10 mouse cellular contexts compared by ENCODE assay signal in the genomic region with DNA sequence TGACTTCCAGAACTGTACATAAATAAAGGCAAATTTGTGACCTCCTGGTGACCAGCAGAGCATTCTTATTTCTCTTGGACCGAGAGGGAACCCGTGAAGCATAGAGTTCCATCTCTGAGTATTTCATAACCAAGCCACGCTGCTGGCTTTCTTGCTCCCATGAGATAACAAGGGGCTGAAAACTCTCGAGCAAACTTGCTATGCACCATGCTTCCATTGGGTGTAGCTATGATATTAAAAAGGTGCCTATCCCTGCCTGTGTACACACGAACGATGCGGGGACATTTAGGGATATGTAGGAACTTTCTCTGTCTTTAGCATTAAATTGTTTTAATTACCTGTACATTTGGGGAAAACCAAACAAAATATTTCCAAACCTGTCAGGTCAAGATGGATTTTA.
DNase-seq lines count a peak whose midpoint lies in the region; ATAC-seq and TF ChIP-seq lines count a peak whose summit lies in the region.
"Had no signal": no experiment of that assay in that cellular context is flagged by ENCODE, and none has a peak within 500 bp of the region (broad histone marks: within the 10 kb centered on the region; RNA-seq: fewer than 3 reads in every experiment).

No protein-coding gene starts in this region.

- intact Hi-C loops in heart, postnatal 10 days (cut with DNase I) = no loop called here

- no peak for TF ChIP-seq EP300 in lung, postnatal 0 days (IDR thresholded peaks at IDR 0.05)

- peak; percentile 61 for TF ChIP-seq CTCF in hindbrain, postnatal 0 days (IDR thresholded peaks at IDR 0.05; ENCODE audit: low read depth)
- peak; percentile 50 for TF ChIP-seq CTCF in lung, postnatal 0 days (IDR thresholded peaks at IDR 0.05)

- no peak overlapping the region for H3K4me3 ChIP-seq in hindbrain, postnatal 0 days (ENCODE audit: low read length)
- no peak overlapping the region for H3K4me3 ChIP-seq in hindbrain, embryonic 12.5 days
- no peak overlapping the region for H3K4me3 ChIP-seq in lung, postnatal 0 days (ENCODE audit: low read depth, low read length)
- H3K4me3 ChIP-seq: forebrain, embryonic 15.5 days had no signal

- no peak overlapping the region for H3K4me2 ChIP-seq in hindbrain, postnatal 0 days (ENCODE audit: low read depth, low read length)
- no peak overlapping the region for H3K4me2 ChIP-seq in hindbrain, embryonic 12.5 days (replicated peaks)
- no peak overlapping the region for H3K4me2 ChIP-seq in lung, postnatal 0 days (replicated peaks; ENCODE audit: low read depth, low read length)
- H3K4me2 ChIP-seq: forebrain, embryonic 15.5 days had no signal

- ATAC-seq in hindbrain, postnatal 0 days = no peak
- no peak for ATAC-seq in hindbrain, embryonic 12.5 days (ENCODE audit: low FRiP score)
- no peak for ATAC-seq in lung, postnatal 0 days
- ATAC-seq: inflammation-experienced regulatory T-cells, adult 6 months had no signal

- no peaks in the 10 kb centered on the region for H3K36me3 ChIP-seq in hindbrain, postnatal 0 days (ENCODE audit: insufficient read depth, low read length)
- H3K36me3 ChIP-seq in hindbrain, embryonic 12.5 days = no peaks in the 10 kb centered on the region
- H3K36me3 ChIP-seq in lung, postnatal 0 days (ENCODE audit: insufficient read depth, low read length) = no peaks in the 10 kb centered on the region
- H3K36me3 ChIP-seq: forebrain, embryonic 15.5 days had no signal

- H3K27me3 ChIP-seq in hindbrain, postnatal 0 days (ENCODE audit: insufficient read depth, low read length) = no peaks in the 10 kb centered on the region
- no peaks in the 10 kb centered on the region for H3K27me3 ChIP-seq in hindbrain, embryonic 12.5 days
- no peaks in the 10 kb centered on the region for H3K27me3 ChIP-seq in lung, postnatal 0 days (replicated peaks; ENCODE audit: insufficient read depth, low read length)

- H3K9ac ChIP-seq in hindbrain, postnatal 0 days (replicated peaks; ENCODE audit: low read length) = no peak overlapping the region
- H3K9ac ChIP-seq in hindbrain, embryonic 12.5 days = no peak overlapping the region
- H3K9ac ChIP-seq in lung, postnatal 0 days (replicated peaks; ENCODE audit: low read depth) = no peak overlapping the region
- H3K9ac ChIP-seq: forebrain, embryonic 15.5 days had no signal

- no peaks in the 10 kb centered on the region for H3K9me3 ChIP-seq in hindbrain, postnatal 0 days (ENCODE audit: low read length)
- no peaks in the 10 kb centered on the region for H3K9me3 ChIP-seq in hindbrain, embryonic 12.5 days (replicated peaks)
- no peaks in the 10 kb centered on the region for H3K9me3 ChIP-seq in lung, postnatal 0 days (ENCODE audit: low read length)
- H3K9me3 ChIP-seq: forebrain, embryonic 15.5 days had no signal

- no peak overlapping the region for H3K27ac ChIP-seq in hindbrain, postnatal 0 days
- no peak overlapping the region for H3K27ac ChIP-seq in hindbrain, embryonic 12.5 days
- H3K27ac ChIP-seq in lung, postnatal 0 days (ENCODE audit: low read length) = no peak overlapping the region
- H3K27ac ChIP-seq: forebrain, embryonic 15.5 days had no signal

- no peaks in the 10 kb centered on the region; the same call in 1 of the 2 replicates for H3K4me1 ChIP-seq in hindbrain, postnatal 0 days (ENCODE audit: insufficient read depth, low read length)
- H3K4me1 ChIP-seq in hindbrain, embryonic 12.5 days = peaks cover 14% of the 10 kb centered on the region
- H3K4me1 ChIP-seq in lung, postnatal 0 days (ENCODE audit: insufficient read depth, low read depth, low read length) = peaks cover 3% of the 10 kb centered on the region; the same call in 1 of the 2 replicates

- DNase-seq in adrenal gland, postnatal 10 days = peak; percentile 24
- DNase-seq in adrenal gland, adult 8-10 months = no peak
- peak; percentile 59 for DNase-seq in hindbrain, postnatal 0 days (ENCODE audit: low spot score)
- peak; percentile 28 for DNase-seq in lung, postnatal 0 days (ENCODE audit: low spot score)
- DNase-seq in lung, postnatal 4 days = no peak
- peak; percentile 42 to 49 for DNase-seq in heart, postnatal 10 days
- no peak for DNase-seq in neural tube, embryonic 10.5 days (ENCODE audit: extremely low spot score, low spot score)

- 60% methylated on average over 7 of the region's 7 CpGs for WGBS in hindbrain, postnatal 0 days
- 79% methylated on average over 7 of the region's 7 CpGs for WGBS in hindbrain, embryonic 12.5 days
- 56% methylated on average over 7 of the region's 7 CpGs for WGBS in lung, postnatal 0 days

Comparison
In these comparisons a context has a peak if more than half of its experiments do, and no peak if none do; other contexts are left out.
1. DNase-seq: peak in adrenal gland, postnatal 10 days (single experiment), hindbrain, postnatal 0 days (single experiment), lung, postnatal 0 days (single experiment) and heart, postnatal 10 days (2 of 2); none in adrenal gland, adult 8-10 months (single experiment), lung, postnatal 4 days (0 of 2) and neural tube, embryonic 10.5 days (single experiment).